Mouse (Mus musculus): ENCODE measurements around the gene Gm20390. TPM values are rescaled to one million over a fixed set of nuclear protein-coding genes. Genes with fewer than 3 reads are reported as not detected.

The Gm20390 gene
- 49.0 and 57.1 TPM in 2 replicates for polyA plus RNA-seq (2012; ENCODE audit: insufficient read depth, insufficient read length, missing spikeins)

- Histone ChIP-seq H3K4me1 (ENCODE audit: control insufficient read depth, insufficient read depth, low read length) (peaks cover 24% of the 10 kb centered on the region), H3K4me3 (ENCODE audit: insufficient read depth, low read length) (peak within 1 kb of the TSS; percentile 80), H3K27ac (ENCODE audit: insufficient read depth, low read depth, low read length) (peak within 1 kb of the TSS; percentile 42)
- no peak for TF ChIP-seq POLR2A (IDR thresholded peaks at IDR 0.05; ENCODE audit: borderline replicate concordance, low read depth, low read length)
- peak; percentile 48 for TF ChIP-seq CTCF (IDR thresholded peaks at IDR 0.05; ENCODE audit: low read depth, low read length)
These were observed at the start of gene Gm20390, which contains the start of gene Nme1 for GRCm38 (mm10) chr11:93968005-93968847. Gene Gm20390, minus strand, starts transcription at chr11:93968293. Gene Nme1, minus strand, starts transcription at chr11:93968521.

- Histone ChIP-seq H3K4me1 (ENCODE audit: control insufficient read depth, insufficient read depth, low read length) (peaks cover 20% of the 10 kb centered on the region), H3K4me3 (ENCODE audit: insufficient read depth, low read length) (no peak overlapping the region), H3K27ac (ENCODE audit: insufficient read depth, low read depth, low read length) (no peak overlapping the region)
- TF ChIP-seq POLR2A (IDR thresholded peaks at IDR 0.05; ENCODE audit: borderline replicate concordance, low read depth, low read length): no peak
- TF ChIP-seq CTCF (IDR thresholded peaks at IDR 0.05; ENCODE audit: low read depth, low read length): no peak
These were observed 35.3 kb upstream of the Gm20390 start for GRCm38 (mm10) chr11:94003346-94003745.

- Histone ChIP-seq H3K4me3 (ENCODE audit: insufficient read depth, low read length) (no peak overlapping the region), H3K4me1 (ENCODE audit: control insufficient read depth, insufficient read depth, low read length) (peaks cover 29% of the 10 kb centered on the region), H3K27ac (ENCODE audit: insufficient read depth, low read depth, low read length) (no peak overlapping the region)
- TF ChIP-seq POLR2A (IDR thresholded peaks at IDR 0.05; ENCODE audit: borderline replicate concordance, low read depth, low read length) (no peak), CTCF (IDR thresholded peaks at IDR 0.05; ENCODE audit: low read depth, low read length) (no peak)
These were observed 31.2 kb upstream of the Gm20390 start for GRCm38 (mm10) chr11:93999276-93999675.

GRCm38 (mm10) chr11:93997141-93997775 is 29.2 kb upstream of the Gm20390 start:
- TF ChIP-seq CTCF (IDR thresholded peaks at IDR 0.05; ENCODE audit: low read depth, low read length) (no peak; the same call in 1 of the 2 replicates), POLR2A (IDR thresholded peaks at IDR 0.05; ENCODE audit: borderline replicate concordance, low read depth, low read length) (no peak)
- H3K4me1 ChIP-seq (ENCODE audit: control insufficient read depth, insufficient read depth, low read length): peaks cover 27% of the 10 kb centered on the region
- peak overlapping the region; percentile 92 for H3K4me3 ChIP-seq (ENCODE audit: insufficient read depth, low read length)
- H3K27ac ChIP-seq (ENCODE audit: insufficient read depth, low read depth, low read length): no peak overlapping the region

GRCm38 (mm10) chr11:93996306-93997140 is 28.4 kb upstream of the Gm20390 start:
- Histone ChIP-seq H3K4me3 (ENCODE audit: insufficient read depth, low read length) (peak overlapping the region; percentile 92), H3K4me1 (ENCODE audit: control insufficient read depth, insufficient read depth, low read length) (peaks cover 27% of the 10 kb centered on the region), H3K27ac (ENCODE audit: insufficient read depth, low read depth, low read length) (peak overlapping the region; percentile 61)
- TF ChIP-seq POLR2A (IDR thresholded peaks at IDR 0.05; ENCODE audit: borderline replicate concordance, low read depth, low read length) (no peak), CTCF (IDR thresholded peaks at IDR 0.05; ENCODE audit: low read depth, low read length) (no peak)

- Histone ChIP-seq H3K27ac (ENCODE audit: insufficient read depth, low read depth, low read length) (peak within 1 kb of the TSS; percentile 93), H3K4me3 (ENCODE audit: insufficient read depth, low read length) (peak within 1 kb of the TSS; percentile 92), H3K4me1 (ENCODE audit: control insufficient read depth, insufficient read depth, low read length) (peaks cover 27% of the 10 kb centered on the region)
- no peak for TF ChIP-seq POLR2A (IDR thresholded peaks at IDR 0.05; ENCODE audit: borderline replicate concordance, low read depth, low read length)
- no peak for TF ChIP-seq CTCF (IDR thresholded peaks at IDR 0.05; ENCODE audit: low read depth, low read length)
These were observed 27.7 kb upstream of the Gm20390 start, which contains the start of gene Spag9 for GRCm38 (mm10) chr11:93995720-93996305. Gene Spag9, plus strand, starts transcription at chr11:93996091.

GRCm38 (mm10) chr11:93995111-93995719 is 27.1 kb upstream of the Gm20390 start:
- peaks cover 27% of the 10 kb centered on the region for H3K4me1 ChIP-seq (ENCODE audit: control insufficient read depth, insufficient read depth, low read length)
- peak overlapping the region; percentile 93 for H3K27ac ChIP-seq (ENCODE audit: insufficient read depth, low read depth, low read length)
- peak overlapping the region; percentile 63 for H3K4me3 ChIP-seq (ENCODE audit: insufficient read depth, low read length)
- TF ChIP-seq POLR2A (IDR thresholded peaks at IDR 0.05; ENCODE audit: borderline replicate concordance, low read depth, low read length): no peak
- TF ChIP-seq CTCF (IDR thresholded peaks at IDR 0.05; ENCODE audit: low read depth, low read length): no peak

GRCm38 (mm10) chr11:93994531-93994930 is 26.4 kb upstream of the Gm20390 start:
- Histone ChIP-seq H3K4me3 (ENCODE audit: insufficient read depth, low read length) (peak overlapping the region; percentile 40), H3K4me1 (ENCODE audit: control insufficient read depth, insufficient read depth, low read length) (peaks cover 25% of the 10 kb centered on the region), H3K27ac (ENCODE audit: insufficient read depth, low read depth, low read length) (peak overlapping the region; percentile 86)
- no peak for TF ChIP-seq CTCF (IDR thresholded peaks at IDR 0.05; ENCODE audit: low read depth, low read length)
- no peak for TF ChIP-seq POLR2A (IDR thresholded peaks at IDR 0.05; ENCODE audit: borderline replicate concordance, low read depth, low read length)

Measured in bone marrow macrophage, adult 2 months (primary cell).